Mouse (Mus musculus): ENCODE results near the gene Kcng3. TPM values are rescaled to one million over a fixed set of nuclear protein-coding genes. Genes with fewer than 3 reads are reported as not detected.

Kcng3 gene
- polyA plus RNA-seq, 1 experiment from 2014 or later: not detected

DNA sequence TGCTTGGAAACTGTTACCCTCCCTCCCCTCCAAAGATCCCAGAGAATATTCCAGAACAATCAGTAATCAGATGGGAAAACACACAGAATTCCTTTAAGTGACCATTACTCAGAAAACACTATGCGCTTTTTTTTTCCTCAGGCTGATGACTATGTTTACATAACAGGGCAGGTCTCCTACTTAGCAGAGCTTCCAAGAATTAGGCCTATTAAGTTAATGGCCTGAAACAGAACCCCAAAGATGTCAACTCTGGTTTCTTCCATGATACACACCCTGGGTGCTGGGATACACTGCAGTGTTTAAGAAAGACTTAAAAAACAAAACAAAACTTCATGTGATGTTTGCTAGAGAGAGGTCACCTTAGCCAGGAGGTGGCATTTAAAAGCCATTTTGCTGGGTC is 93.0 kb downstream of the Kcng3 start:
- H3K4me1 ChIP-seq: no peaks in the 10 kb centered on the region; the same call in 1 of the 2 replicates
- 0 out of 2 replicates have a peak, but pooled peaks cover 6% of the 10 kb centered on the region for H3K9me3 ChIP-seq (replicated peaks)
- H3K27me3 ChIP-seq (ENCODE audit: low read depth, poor library complexity, severe bottlenecking): 0 out of 2 replicates have a peak, but pooled peaks cover 2% of the 10 kb centered on the region
- H3K27ac ChIP-seq (replicated peaks): no peak overlapping the region
- no peak overlapping the region for H3K4me3 ChIP-seq
- H3K36me3 ChIP-seq: no peaks in the 10 kb centered on the region
- DNase-seq (ENCODE audit: low spot score): no peak
- WGBS: 87% methylated on average over 1 of the region's 1 CpGs

DNA sequence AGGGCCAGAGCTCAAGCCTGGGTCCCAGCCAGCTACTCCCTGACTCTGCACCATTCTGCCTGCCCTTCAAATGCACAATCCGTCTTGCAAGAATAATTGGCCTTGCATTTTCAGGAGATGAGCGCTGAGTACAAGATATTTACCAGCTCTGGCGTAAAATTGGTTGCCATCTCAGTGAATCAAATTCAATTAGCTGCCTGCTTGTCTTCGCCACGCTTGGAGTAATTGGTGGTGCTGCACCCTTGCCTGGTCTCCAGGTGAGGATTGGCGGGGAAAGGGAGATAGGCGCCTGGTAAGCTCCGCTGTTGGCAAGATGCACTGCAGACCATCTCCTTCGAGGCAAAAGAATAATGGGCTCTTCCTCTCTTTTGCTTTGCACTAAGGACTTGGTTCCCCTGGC is 93.6 kb downstream of the Kcng3 start:
- 84% methylated on average over 9 of the region's 9 CpGs for WGBS
- Histone ChIP-seq H3K27ac (replicated peaks) (no peak overlapping the region), H3K4me1 (no peaks in the 10 kb centered on the region; the same call in 1 of the 2 replicates), H3K9me3 (replicated peaks) (0 out of 2 replicates have a peak, but pooled peaks cover 6% of the 10 kb centered on the region), H3K27me3 (ENCODE audit: low read depth, poor library complexity, severe bottlenecking) (0 out of 2 replicates have a peak, but pooled peaks cover 2% of the 10 kb centered on the region), H3K36me3 (no peaks in the 10 kb centered on the region), H3K4me3 (no peak overlapping the region)
- DNase-seq (ENCODE audit: low spot score): no peak

Other genes with a start within 250 kb of the Kcng3 start
- gene Cox7a2l, start 114.6 kb downstream of the Kcng3 start, polyA plus RNA-seq (2016; fragmentation: Nextera tagmentation; extraction: Ambion mirVana): 138 and 143 TPM in 2 replicates
- 32.6 and 35.4 TPM in 2 replicates for gene Mta3, start 74.3 kb upstream of the Kcng3 start, polyA plus RNA-seq (2016; fragmentation: Nextera tagmentation; extraction: Ambion mirVana)
- gene Haao, start 216.1 kb upstream of the Kcng3 start, polyA plus RNA-seq (2016; fragmentation: Nextera tagmentation; extraction: Ambion mirVana): 0.11 and 0.27 TPM in 2 replicates